Mouse (Mus musculus) retina, embryonic 14.5 days (tissue): ENCODE measurements around the gene Tmc4.

Source experiments
- DNase-seq: peaks from one replicate; pipeline ENCODE4 v3.0.0-alpha.2; 2015; ENCODE audit warnings: low spot score

The Tmc4 gene

DNA sequence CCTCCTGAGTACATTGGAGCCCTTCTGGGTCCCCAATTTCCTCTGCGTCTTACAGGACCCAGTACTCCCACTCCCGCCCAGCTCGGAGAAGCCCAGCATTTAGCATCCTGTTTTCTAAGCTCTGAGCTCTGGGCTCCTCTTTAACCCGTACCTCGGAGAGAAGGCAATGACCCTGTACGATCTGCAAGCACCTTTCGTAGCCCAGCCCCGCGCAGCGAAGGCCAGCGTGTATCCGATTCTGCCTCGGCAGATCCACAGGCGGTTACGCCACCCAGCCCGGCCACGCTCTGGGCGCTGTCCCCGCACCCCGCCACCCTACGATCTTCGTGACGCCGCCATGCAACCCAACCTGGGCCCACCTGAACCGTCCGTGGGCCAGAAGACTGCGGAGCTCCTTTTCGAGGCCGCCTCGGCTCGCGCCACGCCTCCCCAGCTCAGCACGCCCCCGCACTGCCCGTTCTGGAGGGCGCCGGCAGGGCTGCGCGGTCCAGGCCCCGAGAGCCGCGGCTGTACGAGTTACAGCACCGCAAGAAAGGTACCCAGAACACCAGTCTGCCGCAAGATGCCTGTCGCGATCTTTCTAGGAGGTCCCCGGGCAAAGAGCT lies 15.1 kb upstream of the Tmc4 start, which contains the start of gene Tsen34:
Gene Tsen34 (plus strand): TSS at position 482 of the 605 bp plus-strand sequence.
- no peak for DNase-seq

DNA sequence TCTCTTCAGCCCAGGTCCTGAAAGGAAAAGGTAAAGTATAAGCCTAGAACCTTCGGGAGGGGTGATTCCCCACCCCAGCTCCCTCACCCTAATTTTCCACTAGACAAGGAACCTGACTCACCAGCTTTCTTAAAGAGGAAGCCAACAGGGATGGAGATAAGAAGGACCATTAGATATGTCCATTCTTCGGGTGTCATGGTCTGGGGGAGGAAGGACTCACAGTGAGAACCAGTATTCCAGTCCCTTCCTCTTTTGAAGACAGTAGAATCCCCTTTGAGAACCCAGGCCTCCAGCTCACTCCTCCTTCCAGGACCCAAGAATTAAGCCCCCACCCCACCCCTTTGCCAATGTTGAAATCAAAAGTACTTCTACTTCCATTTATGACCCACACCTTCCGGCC lies 14.6 kb upstream of the Tmc4 start:
- DNase-seq: no peak

DNA sequence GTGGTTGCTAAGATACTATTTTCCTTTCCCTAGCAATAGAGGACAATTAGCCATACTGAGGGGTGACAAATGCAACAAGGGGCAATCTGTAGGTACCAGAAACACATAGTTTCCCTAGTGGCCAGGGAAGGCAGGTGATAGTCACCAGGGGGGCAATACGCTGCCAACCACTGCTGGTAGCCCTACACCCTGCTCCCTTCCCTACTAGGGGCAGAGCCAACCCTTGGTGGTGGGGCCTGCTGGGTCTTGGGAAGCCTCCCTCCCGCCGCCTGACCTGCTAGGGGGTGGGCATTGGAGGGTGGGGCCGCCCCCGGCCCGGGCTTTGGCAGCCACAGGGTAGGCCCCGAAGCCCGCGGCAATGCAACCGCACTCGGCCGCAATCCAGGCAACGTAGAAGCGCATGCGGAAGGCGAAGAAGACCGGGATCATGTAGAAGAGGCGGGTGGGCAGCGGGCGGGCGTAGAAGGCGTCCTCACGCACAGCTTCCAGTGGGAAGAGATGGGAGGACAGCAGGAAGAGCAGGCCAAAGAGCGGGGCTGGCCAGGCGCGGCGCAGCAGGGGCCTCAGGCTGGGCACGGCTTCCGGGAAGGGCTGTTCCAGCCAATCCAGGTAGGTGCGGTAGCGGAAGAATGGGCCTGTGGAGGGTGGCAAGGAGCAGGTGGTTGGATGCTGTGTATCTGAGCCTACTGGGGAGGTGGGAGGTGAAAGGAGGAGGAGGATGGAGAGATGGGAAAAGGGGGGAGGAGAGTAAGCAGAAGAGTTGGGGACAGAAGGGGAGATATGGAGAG lies 8.2 kb upstream of the Tmc4 start:
- no peak for DNase-seq

DNA sequence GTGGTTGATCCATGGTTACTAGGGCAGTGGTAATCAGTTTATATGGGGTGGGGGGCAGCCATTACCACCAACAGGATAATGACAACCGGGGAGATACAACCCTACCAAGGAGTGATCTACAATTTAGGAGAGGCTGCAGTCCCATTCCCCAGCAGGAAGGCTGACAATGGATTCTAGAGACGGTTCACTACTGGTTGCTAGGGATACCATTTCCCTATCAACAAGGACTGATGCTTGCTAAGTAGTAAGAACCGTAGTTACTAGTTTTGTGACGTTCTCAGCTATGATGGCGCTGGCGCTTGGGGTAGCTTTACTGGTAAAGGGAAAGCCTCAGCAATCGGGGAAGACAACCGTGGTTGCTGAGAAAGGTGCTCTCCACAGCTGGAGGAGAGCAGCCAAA lies 7.3 kb upstream of the Tmc4 start:
- DNase-seq: no peak

DNA sequence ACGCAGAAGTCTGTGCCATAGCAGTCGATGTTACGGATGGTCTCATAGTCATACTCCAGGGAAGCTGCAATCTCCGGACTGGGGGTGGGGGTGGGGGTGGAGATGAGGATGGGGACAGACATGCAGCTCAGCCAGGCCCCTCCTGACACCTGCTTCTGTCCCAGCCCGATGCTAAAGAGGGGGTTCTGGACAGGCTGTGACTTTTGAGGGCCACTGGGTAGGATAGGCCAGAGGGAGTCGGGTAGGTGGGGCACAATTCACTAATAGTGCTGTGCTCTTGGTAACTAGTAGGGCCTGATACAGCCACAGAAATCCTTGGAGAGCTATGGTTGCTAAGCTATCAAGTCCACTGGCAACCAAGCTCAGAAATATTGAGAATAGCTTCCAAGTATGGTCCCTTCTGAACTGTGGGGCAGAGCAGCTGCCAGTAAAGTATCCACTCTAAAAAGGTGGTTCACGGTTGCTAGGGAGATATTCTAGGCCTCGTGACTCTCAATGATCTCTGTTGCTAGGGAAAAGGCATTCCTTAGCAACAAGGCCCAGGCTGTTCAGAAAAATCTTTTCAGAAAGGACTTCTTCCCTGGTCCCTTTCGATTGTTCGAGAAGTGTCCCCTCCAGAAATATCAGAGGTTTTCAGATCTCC lies 6.7 kb upstream of the Tmc4 start:
- DNase-seq: no peak

DNA sequence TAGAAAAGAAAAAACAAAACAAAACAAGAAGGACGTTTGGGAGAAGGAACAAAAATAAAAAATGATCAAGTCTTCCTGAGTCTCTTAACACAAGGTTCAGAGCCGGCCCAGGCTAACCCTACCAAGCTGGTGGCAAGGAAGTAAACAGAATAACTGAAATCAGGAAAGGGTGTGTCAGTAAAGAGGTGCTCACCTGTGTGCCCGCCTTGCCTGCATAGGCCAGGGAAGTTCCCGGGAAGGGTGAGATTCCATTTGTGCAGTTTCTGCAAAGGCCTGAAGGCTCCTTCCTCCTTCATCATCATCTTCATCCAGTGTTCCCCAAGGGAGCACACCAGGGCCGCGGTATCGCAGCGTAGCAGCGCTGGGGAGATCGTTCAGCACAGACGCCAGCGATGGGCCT lies 982 bp downstream of the Tmc4 start:
- DNase-seq: no peak

DNA sequence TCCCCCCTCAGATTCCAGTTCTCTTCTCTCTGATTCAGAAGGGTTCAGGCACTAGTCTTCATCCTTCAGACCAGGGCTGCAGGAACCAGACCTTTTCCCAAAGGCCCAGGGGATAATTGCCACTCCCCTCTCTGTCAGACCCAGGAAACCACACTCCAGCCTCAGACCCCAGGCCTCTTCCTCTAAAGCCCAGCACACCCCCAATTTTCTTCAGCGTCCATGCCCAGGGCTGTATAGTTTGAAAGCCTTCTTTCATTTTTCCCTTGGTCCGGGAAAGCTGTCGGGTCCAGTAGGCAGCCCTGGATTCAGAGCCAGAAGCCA lies 2.2 kb downstream of the Tmc4 start:
- no peak for DNase-seq

DNA sequence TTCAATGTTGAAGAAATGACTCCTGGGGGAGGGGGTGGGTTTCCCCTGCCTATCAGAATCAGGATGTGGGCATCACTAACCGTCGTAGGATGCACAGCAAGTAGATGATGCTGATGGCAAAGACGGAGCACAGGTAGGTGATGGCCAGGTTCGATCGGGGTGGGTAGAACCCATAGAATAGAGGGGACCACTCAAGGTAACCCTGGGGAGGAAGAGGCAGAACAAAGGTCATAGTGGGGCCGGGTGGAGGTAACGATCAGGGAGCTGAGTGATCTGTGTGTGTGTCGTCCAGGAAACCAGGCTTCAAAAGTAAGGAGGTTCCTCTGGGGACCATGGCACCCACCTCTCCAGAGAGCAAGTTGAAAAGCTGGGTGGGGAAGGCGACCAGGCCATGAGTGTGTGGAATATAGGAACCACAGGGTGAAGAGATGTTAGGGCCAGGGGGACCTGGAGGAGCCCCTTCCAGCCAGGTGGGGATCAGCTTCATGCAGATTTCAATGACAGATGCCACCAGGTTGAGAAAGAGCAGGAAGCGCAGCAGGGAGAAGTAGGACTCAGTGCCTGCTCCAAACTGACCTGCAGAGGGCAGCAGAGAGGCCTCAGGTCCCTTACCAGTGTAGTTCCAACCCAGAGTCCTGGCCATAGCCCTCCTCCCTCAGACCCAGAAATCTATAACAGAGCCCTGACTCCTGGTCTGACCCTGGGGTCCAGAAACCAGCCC lies 2.7 kb downstream of the Tmc4 start:
- DNase-seq: peak; percentile 94

DNA sequence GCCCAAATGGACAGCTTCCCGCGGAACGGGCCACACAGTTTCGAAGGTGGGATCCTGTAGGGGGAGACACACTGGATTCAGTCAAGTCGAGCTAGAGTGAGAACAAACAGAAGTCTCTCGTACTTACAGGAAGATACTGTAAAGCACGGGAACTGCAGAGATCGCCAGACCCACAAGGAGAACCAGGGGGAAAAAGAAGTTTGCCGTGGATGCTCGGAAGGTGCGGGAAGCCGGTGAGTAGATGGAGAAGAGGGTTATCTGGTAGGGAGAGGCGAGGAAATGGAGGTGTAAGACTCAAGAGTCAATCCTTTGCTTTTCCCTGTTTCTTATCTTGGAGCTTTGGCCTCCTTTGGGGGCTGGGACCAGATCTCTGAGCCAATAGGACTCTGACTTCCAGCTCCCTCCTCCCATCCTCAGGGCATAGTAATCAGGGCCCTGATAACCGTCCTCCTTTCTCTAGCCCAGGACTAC lies 10.4 kb downstream of the Tmc4 start:
- DNase-seq: peak; percentile 34

DNA sequence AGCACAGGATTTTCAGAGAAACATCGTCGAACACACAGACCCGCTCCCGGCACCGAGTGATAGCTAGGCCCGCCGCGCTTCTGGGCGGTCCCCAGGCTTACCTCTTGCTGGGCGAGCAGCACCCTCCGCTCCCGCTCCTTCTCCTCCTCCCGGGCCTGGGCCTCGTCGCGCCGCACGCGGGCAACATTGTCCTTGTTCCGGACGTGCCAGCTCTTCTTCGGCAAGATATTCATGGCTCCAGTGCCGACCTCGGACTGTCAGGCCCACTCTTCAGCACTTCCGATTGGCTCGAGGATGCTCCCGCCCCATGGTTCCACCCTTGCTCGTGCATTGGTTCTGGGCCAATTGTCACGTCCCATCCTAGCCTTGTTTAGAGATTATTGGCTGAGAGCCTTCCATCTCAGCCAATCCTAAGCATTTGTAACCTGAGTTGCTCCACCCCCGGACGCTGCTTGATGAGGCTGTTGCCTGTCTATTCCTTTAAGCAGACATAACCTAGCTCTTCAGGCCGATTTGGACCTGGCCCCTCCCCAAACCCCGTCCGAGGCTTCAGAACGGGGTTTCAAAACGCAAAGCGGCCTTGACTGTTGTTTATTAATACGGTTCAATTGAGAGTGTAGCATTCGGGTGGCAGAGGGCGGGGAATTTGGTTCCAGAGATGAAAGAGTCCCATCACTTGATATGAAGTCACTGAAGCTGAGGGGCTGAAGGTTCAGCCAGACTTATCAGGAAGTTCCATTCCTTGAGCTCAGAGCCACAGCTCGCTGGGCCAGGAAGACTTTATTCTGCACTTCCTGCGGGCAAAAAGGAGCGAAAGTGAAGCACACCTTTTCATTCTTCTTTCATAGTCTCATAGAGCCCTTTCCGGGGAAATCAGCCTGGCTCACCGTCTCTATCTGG lies 11.9 kb downstream of the Tmc4 start, which contains the start of gene Leng1:
Gene Leng1 (minus strand): TSS at position 626 of the 900 bp plus-strand sequence.
- peak; percentile 97 for DNase-seq

DNA sequence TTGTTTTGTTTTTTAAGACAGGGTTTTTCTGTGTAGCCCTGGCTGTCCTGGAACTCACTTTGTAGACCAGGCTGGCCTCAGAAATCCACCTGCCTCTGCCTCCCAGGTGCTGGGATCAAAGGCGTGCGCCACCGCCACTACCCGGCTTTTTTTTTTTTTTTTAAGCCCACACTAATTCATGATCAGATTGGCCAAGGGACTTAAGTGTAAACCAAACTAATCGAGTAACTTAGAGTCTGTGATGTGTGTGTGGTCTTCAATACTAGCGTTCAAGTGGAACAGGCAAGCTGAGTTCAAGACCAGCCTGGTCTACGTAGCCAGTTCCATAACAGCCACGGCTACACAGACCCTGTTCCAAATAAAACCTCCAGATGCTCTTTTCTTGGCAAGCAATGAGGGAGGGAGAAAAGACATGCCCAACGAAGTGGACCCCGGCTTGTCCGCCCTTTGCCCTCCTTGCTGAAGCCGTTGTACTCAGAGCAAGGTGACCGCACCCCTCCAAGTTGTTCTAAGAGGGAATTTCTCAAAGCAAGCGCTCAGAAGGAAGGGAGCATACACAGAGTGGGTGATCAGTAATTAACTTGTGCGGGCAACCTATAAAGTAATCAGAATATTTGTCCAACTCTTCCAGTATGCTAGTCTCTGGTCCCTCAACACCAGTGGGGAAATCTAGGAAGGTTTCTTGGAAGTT lies 12.7 kb downstream of the Tmc4 start:
- no peak for DNase-seq

DNA sequence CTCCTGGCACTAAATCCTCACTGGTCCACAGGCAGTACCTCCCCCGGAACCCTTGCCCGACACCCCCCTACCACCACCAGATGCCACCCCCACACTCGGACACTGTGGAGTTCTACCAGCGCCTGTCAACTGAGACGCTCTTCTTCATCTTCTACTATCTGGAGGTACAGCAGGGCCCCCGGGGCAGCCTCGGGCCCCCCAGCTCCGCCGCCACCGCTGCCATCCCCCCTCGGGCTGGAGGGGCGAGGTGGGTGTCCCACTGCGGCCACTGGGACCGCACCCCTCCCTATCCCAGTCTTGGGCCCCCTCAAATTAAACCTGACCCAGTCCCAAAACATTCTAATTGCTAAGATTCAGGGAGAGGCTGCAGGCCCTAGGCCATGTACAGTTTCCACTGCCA lies 18.8 kb downstream of the Tmc4 start:
- DNase-seq: no peak

DNA sequence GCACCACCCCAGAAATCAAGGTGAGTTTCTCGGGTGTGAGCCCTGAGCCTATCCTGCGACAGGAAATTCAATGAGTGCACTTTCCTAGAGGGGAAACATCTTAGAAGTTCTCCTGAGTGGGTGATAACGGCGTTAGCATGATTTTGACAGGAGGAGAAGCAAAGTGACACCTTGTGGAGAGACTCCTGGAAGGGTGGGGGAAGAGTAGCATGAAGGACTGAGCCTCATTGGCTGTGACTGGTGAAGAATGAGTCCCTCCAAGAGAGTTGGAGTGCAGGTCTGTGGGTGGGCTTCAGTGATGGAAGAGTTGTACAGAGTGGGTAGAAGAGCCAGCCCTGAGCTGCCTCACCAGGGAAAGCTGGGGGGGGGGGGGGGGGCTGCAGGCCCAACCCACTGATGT lies 20.4 kb downstream of the Tmc4 start:
- no peak for DNase-seq

DNA sequence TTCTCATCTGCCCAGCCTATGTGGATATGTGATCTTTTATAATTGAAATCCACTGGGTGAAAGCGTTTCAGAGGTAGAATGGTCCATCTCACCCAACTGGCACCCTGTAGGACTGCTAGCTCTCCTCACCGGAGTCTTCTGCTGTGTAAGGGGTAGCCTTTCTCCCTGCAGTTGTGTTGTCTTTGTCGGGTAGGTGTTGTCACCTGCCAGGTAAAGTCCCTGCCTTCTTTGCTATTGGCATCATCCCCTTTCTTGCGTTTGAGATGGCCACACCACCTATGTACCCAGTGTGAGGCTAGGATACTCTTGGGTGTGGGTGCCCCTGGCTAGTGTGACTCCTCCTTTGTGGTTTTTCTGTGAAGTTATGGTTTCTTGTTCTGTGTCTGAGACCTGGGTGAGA lies 30.7 kb downstream of the Tmc4 start:
- no peak for DNase-seq

DNA sequence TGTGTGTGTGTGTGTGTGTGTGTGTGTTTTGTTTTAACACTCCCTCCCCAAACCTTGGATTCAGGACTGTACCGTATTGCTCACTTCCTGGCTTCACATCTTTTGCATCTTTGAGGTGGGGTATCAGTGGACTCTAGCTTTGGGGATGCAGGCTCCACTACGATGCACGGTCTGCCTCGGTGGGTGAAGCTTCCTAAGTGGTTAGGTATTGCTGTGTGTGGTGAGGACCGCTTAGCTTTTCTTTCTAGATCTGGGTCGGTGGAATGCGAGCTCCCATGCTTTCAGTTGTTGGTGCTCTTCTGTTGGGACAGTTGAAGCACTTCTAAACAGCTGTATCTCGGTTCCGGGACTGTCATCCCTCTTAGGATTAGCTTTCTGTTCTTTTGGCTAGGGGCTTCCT lies 31.2 kb downstream of the Tmc4 start:
- no peak for DNase-seq

DNA sequence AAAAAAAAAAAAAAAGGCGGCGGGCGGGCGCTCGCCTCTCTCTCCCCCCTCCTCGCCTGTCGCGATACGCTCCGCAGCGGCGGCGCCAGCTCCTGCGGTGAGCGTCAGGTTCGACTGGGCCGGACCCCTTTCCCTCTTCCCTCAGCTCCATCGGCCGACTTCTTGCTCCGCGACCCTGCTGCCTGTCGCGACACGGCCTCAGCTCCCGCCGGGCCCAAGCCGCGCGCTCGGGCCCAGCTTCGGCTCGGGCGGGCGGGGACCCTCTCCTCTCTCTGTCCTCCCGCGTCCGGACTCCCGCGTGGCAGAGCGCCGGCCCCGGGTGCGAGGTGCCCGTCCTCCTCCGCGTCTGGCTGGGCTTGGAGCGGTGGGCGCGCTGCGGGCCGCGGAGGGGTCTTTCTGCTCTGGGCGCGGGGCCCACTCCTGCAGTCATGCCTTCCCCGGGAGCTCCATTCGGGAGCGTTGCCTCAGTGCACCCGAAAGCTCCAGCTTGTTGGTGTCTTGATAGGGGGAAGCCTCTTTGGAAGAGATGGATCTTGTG lies 31.8 kb downstream of the Tmc4 start:
- DNase-seq: no peak

DNA sequence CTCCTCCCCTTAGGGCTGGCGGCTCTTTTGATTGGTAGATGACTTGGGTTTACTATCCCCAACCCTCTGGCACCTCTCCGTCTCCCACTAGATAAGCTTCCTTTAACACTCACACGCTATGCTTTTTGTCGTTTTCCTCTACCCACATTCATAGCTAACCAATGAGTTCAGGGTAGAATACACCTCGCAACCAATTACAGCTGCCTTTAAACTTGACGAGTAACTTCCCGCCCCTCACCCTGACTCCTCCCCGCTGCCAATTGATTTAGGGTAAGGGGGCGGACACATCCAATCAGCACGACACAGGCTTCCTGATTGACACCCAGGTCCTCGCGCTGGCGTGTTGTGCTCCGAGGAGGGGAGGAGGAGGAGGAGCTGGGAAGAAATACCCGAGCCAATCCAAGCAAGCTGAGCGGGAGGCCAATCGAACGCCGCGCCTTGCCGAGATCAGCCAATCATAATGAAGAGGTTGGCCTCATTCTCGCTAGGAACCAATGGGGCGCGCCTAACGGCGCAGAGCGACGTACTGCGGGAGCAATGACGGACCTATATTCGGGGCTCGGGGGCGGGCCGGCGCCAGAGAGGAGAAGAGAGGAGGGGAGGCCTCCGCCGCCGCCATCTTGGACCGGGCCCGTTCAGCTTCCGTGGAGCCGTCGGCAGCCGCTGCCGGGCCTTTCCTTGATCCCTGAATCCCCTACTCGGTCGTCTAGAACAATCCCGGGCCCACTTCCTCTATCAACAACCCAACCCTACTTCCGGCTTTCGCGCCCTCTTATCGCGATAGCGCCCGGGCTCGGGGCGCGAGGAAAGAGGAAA lies 32.5 kb downstream of the Tmc4 start, which contains the start of gene Cnot3:
Gene Cnot3 (plus strand): TSS at position 597 of the 816 bp plus-strand sequence.
- DNase-seq: peak; percentile 99

DNA sequence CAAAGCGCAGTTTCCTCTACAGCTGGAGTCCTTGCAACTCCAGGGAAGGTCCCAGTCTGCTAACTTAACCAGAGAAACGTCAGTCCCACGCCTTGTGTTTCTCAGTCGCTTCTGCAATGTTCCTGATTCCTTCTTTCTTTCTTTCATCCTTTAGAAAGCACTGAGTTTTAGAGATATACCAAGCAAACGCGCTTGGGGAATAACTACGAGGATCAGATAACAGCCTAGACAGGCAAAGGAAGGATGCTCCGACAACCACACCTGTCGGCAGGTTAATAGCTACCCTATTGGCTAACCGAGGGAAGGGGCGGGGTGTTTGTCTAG lies 33.0 kb downstream of the Tmc4 start:
- no peak for DNase-seq

DNA sequence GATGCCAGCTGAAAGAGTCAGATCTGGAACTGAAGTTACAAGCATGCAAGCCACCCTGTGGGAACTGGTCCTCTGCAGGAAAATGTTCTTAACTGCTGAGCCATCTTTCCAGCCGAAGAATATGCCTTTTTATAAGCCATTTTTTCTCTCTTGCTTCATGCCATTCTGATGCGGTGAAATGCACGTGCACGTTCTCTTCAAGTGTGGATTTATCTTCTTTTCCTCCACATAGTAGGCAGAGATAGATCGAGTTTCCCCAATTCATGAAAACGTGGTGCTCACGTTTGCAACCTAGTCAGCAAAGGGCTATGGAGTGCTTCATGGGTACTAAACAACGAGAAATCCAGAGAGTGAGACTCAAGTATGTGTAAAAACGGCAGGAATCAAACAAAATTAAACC lies 33.5 kb downstream of the Tmc4 start:
- DNase-seq: no peak

DNA sequence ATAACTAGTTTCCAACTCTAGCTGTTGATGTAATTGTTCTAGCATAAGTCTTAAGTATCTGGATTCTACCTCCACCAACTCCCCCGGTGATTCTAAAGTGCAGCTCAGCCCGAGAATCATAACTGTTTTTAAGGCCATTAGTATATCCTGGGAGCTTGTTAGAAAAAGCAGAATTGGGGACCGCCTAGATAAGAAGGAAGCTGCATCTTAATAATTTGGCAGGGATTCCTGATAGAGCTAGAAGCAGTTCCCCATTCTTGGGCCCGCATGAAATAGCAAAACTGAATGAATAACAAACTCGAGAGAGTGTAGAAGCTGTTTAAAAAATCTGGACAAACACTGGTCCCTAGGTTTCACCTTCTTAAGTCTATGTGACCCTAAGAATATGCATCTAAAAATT lies 33.9 kb downstream of the Tmc4 start:
- DNase-seq: no peak
